Mouse (Mus musculus): Measurements from ENCODE around the gene Gm2026. TPM values are rescaled to one million over a fixed set of nuclear protein-coding genes. Genes with fewer than 3 reads are reported as not detected.

Gm2026 gene
- 1 to 10 TPM; 1.4 to 6.1 TPM for total RNA-seq (2023)

DNA sequence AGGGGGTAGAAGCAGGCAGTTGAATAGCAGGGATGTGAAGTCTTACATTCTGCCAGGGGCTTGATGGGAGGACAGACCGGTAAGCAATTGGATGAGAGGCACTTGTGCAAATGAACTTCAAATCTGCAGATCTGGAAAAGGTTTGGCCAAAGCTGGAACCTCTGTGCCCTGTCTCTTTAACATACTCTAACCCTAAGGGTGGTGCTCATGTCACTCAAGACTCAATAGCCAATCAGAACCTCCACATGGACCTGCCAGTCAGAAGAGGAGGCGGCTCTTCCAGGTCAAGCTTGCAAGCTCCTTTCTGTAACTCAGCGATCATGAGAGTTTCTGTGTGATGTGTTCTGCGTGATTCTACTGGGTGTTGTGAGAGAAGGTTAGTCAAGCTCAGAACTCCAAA lies at the start of gene Gm2026:
Gm2026 (plus strand) TSS at position 301 of the 400 bp plus-strand sequence.

DNA sequence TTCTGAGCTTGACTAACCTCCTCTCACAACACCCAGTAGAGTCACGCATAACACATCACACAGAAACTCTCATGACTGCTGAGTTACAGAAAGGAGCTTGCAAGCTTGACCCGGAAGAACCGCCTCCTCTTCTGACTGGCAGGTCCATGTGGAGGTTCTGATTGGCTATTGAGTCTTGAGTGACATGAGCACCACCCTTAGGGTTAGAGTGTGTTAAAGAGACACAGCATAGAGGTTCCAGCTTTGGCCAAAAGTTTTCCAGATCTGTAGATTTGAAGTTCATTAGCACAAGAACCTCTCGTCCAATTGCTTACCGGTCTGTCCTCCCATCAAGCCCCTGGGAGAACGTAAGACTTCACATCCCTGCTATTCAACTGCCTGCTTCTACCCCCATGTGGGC lies 34.1 kb upstream of the Gm2026 start, which contains the start of gene Zfp966:
Zfp966 (minus strand) TSS at position 101 of the 400 bp plus-strand sequence.

Other genes starting within 250 kb of the Gm2026 start
- gene Gm2007, start 223.8 kb upstream of the Gm2026 start, total RNA-seq (2023): not detected
- gene Gm14288, start 164.2 kb upstream of the Gm2026 start, total RNA-seq (2023): not detected
- gene Gm6710, start 96.1 kb upstream of the Gm2026 start, total RNA-seq (2023): 10 to 100 TPM in 1 of 2 experiments, 1 to 10 TPM in 1; 4.0 to 11.6 TPM
- 1 to 10 TPM; 3.3 to 5.1 TPM for gene Zfp966, start 34.2 kb upstream of the Gm2026 start, total RNA-seq (2023)
- 1 to 10 TPM in 1 of 2 experiments, not detected in 1; 2.4 TPM for gene Gm2004, start 184.5 kb downstream of the Gm2026 start, total RNA-seq (2023)

Measured in B cell, adult 67 days (primary cell).